Mouse (Mus musculus) large intestine, adult 2 months (tissue): ENCODE results near the gene Gid8. TPM values are rescaled to one million over a fixed set of nuclear protein-coding genes. Genes with fewer than 3 reads are reported as not detected.
A peak's percentile ranks its signal among the peaks of the same experiment; 100 is the strongest.

Experiments used
- DNase-seq: peaks from one replicate; pipeline ENCODE4 v3.0.0-alpha.2; 2012; ENCODE audit warnings: low read depth, low spot score
- WGBS: fragments of 180-500 bp; shearing (Covaris S2); methylation state at CpG from one replicate; pipeline ENCODE4 v1.1.7; 2018; 5-methylcytosine and 5-hydroxymethylcytosine counted together
- polyA plus RNA-seq: library from polyadenylated mRNA; depleted of rRNA; stranded (reverse); fragments of >200 nt; gene quantifications from 2 replicates; pipeline ENCODE4 v1.2.3, GENCODE M21; 2012; rRNA removed

Gene Gid8
- polyA plus RNA-seq, result 35.7 and 35.8 TPM in 2 replicates

DNA sequence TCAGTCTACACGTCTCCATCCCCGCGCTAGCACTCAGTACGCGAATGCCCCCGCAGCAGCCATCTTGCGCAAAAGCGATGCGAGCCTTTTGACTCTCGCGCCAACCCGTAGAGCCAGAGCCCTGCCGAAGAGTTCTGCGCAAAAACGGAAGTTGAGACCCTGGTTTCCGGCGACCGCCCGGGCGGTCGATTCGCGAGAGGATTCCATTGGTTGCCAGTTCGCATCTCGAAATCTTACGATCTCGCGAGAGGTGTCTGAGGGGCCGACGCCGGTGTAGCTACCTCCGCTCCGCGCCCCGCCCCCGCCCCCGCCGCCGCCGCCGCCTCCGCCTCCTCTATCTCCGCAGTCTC, at the start of gene Gid8, which contains the start of gene Dido1:
Gene Gid8, plus strand, starts transcription at position 195 of the 350 bp plus-strand sequence.
Gene Dido1, minus strand, starts transcription at position 77 of the 350 bp plus-strand sequence.
- WGBS, result 2% methylated on average over 43 of the region's 43 CpGs
- DNase-seq, result peak; percentile 94

DNA sequence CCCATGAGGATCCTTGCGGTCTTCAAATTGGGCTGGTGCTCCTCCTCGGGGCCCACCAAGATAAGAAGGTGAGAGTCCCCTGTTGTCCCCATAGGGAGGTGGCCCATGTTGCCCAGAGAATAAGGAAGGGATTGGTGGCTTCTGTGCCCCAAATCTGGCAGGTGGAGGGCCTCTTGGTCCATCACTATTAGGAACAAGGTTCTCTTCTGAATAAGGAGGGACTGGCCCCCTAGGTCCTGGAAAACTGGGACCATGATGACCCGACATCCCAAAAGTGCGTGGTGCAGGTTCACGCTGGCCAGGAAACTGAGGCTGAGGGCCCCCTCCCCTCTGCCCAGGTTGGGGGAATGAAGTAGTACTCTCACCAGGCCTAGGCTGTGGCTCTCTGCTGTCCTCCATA, 49.4 kb upstream of the Gid8 start:
- 96% methylated on average over 5 of the region's 5 CpGs for WGBS
- no peak for DNase-seq

DNA sequence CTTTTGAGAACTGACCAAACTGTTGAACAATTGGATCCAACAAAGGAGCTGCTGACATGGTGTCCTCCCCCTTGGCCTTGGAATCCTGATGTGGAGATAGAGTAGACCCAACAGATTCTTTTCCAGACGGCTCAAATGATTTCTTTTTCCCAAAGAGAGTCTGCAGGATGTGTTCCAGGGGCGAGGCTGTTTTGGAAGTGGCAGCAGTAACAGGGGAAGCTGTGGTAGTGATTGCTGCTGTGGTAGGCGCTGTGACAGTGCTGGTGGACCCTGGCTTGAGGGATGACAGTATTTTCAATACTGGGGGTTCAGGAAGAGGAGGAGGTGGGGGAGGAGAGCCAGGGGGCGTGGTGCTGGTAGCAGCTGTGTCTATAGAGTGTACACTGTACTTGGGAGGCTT, 47.9 kb upstream of the Gid8 start:
- WGBS, result 86% methylated on average over 4 of the region's 4 CpGs

DNA sequence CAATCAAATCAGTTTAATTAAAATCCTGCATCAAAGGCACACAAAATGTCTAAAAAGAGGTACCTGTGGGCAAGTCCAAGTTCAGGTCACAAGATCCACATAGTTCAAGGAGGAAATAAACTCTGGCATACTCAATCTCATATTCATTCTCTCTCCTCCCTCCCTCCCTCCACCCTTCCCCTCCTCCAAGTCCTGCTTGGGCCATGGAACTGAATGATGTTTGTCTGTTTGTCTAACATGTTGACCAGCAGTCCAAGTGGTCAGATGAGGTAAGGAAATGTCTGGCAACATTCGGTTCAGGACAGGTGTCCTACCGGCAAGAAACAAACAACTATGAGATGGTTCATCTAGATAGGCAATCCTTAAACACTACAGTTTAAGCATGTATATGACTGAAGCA, 33.2 kb upstream of the Gid8 start:
- DNase-seq, result no peak
- 43% methylated on average over 2 of the region's 2 CpGs for WGBS

More for the DNA sequence above, 47.9 kb upstream of the Gid8 start:
- DNase-seq, result no peak

DNA sequence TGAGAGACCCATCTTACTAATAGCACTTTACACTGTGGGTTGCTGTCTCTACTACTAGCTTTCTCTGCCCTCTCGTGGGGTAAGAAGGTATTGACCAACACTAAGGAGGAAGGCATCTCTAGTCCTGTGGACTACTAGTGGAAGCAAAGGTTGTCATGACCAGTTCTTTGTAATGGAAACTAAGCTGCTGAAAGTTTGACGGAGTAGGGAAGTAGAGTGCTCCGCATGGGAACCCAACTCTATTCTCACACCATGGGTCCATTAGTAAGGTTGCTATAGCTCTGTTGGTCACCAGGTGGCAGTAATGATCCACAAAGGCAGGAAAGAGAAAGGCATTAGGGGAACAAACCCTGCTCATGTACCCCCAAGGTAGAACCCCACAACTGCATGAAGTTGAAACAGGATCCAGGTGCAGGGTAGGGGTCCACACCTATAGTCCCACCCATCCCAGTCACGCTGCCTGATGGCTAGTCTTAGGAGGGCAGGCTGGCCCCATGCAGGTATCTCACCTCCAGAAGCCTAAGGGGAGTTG, 31.2 kb upstream of the Gid8 start:
- DNase-seq, result peak; percentile 43

DNA sequence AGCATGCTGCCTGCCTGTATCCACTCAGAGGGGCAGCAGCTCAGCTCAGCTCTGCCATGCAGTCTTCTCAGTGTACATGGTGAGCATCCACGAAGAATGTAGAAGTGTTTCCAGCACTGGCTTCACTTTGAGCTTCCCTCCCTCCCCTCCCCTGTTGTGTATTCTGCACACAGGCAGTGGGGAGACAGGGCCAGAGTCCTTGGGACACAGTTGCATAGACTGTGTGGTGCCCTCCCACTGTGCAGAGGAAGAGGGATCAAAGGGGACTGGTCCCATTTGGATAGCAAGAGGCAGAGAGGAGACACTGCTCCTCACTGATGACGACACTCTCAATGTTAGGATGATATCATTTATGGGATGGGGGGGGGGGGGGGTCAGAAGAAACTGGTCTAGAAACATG, 28.7 kb upstream of the Gid8 start:
- 55% methylated on average over 2 of the region's 2 CpGs for WGBS
- DNase-seq, result no peak

More for the DNA sequence above, 31.2 kb upstream of the Gid8 start:
- 12% methylated on average over 4 of the region's 4 CpGs for WGBS

DNA sequence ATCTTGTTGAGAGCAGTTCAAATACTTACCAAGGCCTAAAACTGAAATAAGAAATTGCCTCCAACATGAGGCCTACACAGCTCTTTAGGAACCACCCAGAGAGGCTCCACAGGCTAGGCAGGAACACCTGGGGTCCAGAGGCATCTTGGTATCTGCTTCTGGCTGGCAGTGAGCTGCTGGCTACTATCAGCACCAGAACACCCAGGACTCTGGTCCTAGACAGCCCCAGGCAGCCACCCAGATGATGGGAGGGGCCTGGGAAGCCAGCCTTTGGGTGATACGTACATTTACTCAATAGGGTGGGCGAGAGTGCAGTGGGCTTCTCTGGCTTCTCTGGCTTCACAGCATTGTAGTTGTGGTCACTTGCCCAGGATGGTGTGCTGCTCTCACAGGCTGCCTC, 26.4 kb upstream of the Gid8 start:
- WGBS, result 84% methylated on average over 2 of the region's 2 CpGs
- no peak for DNase-seq

DNA sequence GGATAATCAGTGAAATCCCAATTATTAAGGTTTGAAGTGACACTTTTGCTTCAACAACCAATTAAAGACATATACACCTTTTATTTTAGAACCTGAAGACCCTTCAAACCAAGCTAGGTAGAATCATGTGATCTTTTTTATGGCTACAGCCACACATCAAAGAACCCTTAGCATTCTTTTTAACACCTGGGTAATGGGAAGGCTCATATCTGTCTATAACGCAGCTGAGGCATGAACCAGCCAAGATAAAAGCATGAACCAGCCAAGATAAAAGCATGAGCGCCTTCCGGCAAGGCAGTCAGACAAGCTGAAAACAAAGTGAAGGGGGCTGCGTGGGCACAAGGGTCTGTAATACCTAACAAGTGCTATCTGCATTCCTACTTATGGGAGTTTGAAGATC, 25.9 kb upstream of the Gid8 start:
- WGBS, result 87% methylated on average over 4 of the region's 4 CpGs

DNA sequence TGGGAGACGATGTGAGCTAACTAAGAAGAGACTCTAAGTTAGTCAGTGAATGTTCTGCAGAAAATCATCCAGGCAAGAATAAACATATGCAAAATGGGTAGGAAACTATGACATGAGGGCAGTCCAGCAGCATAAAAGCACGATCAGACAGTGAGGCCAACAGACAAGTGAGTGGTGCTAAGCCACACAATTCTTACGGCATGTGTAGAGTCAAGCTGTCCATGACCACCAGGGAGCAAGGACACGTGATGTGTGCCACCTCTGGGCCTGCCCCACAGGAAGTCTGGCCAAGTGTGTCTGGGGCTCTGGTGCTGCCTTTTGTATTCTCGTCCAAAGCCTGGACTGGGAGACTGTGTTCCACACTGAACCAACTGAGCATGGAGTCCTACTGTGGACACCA, 20.1 kb upstream of the Gid8 start:
- 76% methylated on average over 5 of the region's 5 CpGs for WGBS
- no peak for DNase-seq

More for the DNA sequence above, 25.9 kb upstream of the Gid8 start:
- DNase-seq, result no peak

DNA sequence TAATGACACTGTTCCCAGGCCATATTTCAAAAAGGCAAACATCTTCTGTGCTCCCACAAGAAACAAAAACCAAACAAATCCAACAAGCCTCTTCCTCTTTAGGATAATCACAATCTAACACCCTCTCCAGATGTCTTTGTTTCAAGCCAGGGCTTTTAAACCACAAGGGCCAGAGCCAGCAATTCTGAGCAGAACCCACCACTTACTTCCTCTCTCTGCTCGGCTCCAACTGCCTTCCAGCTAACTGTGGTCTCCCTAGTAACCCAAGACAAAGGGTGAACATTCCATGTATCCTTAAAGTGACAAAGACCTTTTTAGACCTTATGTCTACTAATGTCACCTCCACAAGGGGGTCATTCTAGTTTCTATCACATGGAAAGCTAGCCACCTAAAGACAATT, 17.3 kb upstream of the Gid8 start:
- 2% methylated on average over 1 of the region's 1 CpGs for WGBS
- no peak for DNase-seq

DNA sequence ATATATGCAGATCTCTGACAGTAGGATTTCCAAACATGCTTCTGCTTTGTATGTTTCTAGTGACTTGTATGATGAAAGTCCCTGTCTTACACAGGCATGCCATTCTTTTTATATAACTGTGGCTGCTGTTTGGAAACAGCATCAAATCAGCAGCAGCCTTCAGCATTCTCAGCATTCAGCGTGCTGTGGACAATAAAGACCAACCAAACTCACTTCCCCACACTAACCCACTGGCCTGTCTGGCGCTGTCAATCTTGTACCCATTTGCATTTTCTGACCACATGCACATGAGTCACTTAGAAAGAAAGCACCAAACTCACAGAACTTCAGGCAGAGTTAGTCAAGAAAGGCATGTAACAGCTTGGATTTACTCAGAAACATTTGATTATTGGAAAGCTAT, 14.7 kb upstream of the Gid8 start:
- 62% methylated on average over 2 of the region's 2 CpGs for WGBS
- no peak for DNase-seq

DNA sequence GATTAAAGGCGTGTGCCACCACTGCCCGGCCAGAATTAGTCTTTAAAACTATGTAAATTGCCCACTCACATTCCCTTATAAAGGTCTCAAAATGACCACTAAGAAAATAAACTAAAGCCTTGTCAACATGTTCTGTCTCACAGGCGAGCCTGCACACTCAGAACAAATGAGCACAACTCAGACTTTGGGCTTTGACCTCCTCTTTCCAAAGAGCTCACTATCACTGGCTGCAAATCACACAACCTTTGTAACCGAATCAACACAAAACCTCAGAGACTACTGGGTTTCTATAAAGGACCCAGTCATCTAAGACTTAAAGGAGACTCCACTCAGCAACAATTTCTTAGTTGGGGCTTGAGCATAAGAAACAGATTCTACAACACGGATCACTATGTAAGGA, 9.5 kb upstream of the Gid8 start:
- DNase-seq, result no peak
- WGBS, result 21% methylated on average over 5 of the region's 5 CpGs

DNA sequence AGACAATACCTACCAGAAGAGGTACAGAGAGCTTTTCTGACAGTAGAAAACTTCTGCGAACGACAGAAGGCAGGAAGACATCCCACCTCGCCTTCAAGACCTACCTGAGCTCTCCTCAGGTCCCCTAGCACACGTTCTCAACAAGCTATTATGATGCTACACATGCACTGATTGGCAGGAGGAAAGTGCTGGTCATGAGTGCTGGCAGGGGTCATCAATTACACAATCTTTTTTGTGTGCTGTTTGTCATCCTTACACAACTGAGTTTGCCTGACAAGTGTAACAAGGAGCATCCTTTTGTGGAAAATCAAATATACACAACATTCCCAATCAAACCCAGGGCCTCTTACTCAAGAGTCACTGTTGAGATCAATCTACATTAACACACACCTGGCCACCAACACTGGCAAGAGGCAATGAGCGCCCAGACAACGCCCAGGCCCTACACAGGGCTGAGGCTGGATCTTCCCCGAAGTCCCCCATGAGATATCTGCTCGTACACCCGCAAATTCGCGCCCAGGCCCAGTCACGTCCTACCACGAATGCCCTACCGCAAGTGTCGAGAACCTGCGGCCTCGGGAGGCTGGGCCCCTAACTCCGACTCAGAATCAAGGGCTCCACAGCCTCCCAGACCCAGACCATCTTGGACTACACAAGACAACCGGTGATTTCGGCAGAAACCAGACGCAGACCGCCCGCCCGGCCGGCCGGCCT, 8.7 kb upstream of the Gid8 start:
- WGBS, result 2% methylated on average over 26 of the region's 26 CpGs
- no peak for DNase-seq

DNA sequence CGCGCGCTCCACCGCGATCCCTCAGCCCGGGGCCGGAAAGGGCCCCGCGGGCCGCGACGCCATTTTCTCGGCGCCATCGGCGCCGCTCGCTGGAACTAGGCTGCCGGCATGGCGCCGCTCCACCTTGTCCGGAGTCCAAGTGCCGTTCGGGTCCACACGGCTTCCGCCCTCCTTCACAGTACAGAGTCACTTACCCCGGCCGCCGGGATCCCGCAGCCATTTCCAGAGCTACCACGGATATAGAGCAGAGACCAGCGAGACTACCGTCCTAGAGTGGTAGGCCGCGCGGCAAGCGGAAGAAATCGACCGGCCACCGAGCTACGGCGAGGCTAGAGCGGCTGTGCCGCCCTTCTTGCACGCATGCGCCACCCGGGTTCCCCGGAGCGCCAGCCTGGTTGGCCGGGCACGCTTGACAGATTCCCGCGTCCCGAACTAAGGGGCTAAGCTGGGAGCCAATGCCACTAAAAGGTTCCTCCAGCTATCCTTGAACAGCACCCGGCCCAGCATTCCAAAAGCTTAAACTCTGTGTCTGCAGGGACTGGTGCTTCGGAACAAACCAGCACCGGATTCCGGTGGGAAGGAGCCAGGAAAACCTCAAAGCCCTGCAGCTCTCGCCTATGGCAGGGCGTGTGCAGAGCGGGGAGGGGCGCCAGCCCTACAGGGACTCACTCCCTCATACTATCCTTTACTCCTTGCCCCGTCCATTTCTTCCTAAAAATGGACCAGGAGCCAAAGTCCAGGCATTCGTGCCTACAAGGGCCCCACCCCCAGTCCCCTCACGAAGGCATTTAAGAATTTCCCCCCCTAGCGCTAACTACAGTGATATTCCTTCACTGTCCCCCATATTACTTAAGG, 7.9 kb upstream of the Gid8 start:
- DNase-seq, result no peak
- under 1% methylated on average over 66 of the region's 66 CpGs for WGBS

DNA sequence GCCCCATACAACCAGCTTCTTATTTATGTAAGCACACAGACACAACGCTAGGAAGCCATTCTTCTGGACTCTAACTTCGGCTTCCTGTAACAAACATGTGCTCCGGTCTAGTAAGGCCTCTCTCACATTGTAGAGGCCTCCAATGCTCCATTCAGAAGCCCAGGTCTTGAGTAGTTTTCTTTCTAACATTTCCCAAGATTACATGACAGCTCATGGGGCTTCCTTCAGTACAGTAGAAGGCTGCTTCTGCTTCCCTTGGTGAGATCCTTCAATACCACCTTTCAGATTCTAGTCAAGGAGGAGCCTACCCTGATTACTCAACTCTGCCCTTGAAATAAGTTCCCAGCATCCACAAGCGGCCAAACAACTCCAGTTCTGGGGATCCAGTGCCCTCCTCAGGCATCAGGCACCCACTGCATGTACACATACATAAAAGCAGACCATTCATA, 7.2 kb upstream of the Gid8 start:
- 27% methylated on average over 4 of the region's 4 CpGs for WGBS
- no peak for DNase-seq

DNA sequence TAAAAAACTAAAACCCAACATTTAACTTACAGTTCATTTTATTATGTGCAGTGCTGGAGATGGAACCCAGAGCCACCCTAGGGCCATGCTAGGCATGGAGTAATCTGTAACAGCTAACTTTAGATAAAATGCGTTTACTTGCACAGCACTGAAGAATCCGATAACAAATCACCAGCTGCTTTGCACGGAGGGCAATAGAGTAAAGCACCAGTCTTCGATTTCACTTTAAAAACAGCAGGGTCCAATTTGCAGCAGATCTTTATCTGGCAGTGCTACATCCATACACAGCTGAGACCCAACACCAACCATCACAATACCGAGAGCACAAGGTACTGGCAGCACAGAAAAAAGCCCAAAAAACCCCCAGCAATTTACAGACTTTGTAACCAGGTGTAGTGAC, 6.7 kb upstream of the Gid8 start:
- no peak for DNase-seq
- WGBS, result 76% methylated on average over 5 of the region's 5 CpGs

DNA sequence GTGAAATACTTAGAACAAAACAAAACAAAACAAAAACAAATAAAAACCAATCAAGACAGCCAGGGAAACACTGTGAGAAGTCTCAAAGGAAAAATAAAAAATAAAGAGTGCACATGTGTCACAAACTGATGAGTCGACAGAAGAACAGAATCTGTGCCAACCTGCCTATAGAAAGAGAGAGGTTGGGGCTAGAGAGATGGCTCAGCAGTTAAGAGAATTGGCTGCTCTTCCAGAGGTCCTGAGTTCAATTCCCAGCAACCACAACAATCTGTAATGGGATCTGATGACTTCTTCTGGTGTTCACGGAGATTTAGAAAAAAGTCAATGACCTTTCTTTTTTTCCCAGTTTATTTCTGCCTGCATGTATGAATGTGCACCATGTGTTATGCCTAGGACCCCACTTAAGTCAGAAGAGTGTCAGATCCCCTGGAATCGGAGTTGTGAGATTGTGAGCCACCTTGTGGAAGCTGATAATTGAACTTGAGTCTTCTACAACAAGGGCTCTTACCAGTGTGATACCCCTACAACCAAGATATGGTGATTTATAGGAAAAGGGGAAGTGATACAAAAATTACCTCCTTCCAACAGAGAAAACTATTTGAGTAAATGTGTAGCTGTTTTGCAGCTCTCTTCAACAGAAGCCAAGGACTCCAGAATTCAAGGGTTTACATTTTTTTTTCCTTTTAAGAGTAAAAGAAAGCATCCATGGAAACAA, 6.1 kb upstream of the Gid8 start:
- no peak for DNase-seq
- WGBS, result 55% methylated on average over 3 of the region's 3 CpGs

DNA sequence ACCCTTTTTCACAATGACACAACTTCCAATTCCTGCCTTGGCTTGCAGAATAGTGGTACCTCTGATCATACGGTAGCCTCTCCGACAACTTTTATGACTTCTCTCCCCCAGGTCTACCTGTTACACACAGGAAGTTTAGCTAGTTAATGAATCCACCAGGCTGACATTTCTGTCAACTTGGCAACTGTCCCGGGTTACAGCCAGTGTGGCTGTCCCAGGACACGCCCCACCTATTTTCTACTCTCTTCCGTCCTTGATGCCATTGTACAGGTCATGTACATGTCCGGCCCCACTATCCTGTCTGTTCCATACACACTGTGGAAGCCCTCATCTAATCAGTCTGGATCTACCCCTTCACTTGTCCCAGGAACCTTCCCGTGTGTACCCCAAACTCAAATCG, 5.3 kb upstream of the Gid8 start:
- peak; percentile 92 for DNase-seq
- WGBS, result 23% methylated on average over 8 of the region's 8 CpGs

DNA sequence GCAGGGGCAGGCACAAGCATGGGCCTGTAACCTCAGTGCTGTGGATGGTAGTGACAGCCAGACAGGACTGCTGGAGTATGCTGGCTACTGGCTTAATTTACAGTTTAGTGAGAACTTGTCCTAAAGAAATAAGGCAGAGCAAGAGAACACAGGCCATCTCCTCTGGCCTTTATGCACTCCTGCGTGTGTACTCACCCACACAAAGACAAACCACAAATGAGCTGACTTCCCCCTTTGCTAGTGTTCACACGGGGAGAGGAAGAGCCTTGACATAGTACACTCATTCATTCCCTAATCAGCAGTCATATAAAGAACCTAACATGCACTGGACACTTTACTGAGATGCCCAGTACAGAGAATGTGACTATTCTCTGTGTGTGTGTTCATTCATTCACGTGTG, 4.9 kb upstream of the Gid8 start:
- 25% methylated on average over 3 of the region's 3 CpGs for WGBS
- DNase-seq, result no peak

DNA sequence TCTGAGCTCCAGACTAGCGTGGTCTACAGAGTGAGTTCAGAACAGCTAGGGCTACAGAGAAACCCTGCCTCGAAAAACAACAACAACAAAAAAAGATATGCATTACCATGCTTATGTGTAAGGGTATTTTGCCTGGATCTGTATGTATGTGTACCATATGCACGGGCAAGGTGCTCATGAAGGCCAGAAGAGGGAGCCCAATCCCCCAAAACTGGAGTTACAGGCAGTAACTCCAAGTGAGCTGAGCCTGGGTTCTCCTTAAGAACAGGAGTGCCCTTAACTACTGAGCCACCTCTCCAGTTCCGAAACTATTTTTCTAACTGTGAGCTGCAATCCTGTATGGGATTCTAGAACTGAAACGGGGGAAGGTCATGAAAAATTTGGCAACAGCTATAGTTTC, 3.9 kb upstream of the Gid8 start:
- no peak for DNase-seq
- 94% methylated on average over 5 of the region's 5 CpGs for WGBS
